Mouse (Mus musculus): Measurements from ENCODE around the gene Sh2d1b2.
A peak's percentile ranks its signal among the peaks of the same experiment; 100 is the strongest.

The Sh2d1b2 gene

GRCm38 (mm10) chr1:170220351-170220750, 12.2 kb upstream of the Sh2d1b2 start:
- DNase-seq (ENCODE audit: low read depth, low spot score), result no peak
- Histone ChIP-seq H3K36me3 (ENCODE audit: control insufficient read depth, insufficient read depth, low read length, poor library complexity, severe bottlenecking) (no peaks in the 10 kb centered on the region), H3K27me3 (ENCODE audit: control insufficient read depth, insufficient read depth, low read length, poor library complexity, severe bottlenecking) (no peaks in the 10 kb centered on the region)

- Histone ChIP-seq H3K36me3 (ENCODE audit: control insufficient read depth, insufficient read depth, low read length, poor library complexity, severe bottlenecking) (no peaks in the 10 kb centered on the region), H3K27me3 (ENCODE audit: control insufficient read depth, insufficient read depth, low read length, poor library complexity, severe bottlenecking) (no peaks in the 10 kb centered on the region)
- no peak for DNase-seq (ENCODE audit: low read depth, low spot score)
Observed at GRCm38 (mm10) chr1:170223276-170223675, 9.3 kb upstream of the Sh2d1b2 start.

- DNase-seq (ENCODE audit: low read depth, low spot score), result no peak
- Histone ChIP-seq H3K36me3 (ENCODE audit: control insufficient read depth, insufficient read depth, low read length, poor library complexity, severe bottlenecking) (no peaks in the 10 kb centered on the region), H3K27me3 (ENCODE audit: control insufficient read depth, insufficient read depth, low read length, poor library complexity, severe bottlenecking) (no peaks in the 10 kb centered on the region)
Observed at GRCm38 (mm10) chr1:170245016-170245415, 12.5 kb downstream of the Sh2d1b2 start.

- Histone ChIP-seq H3K36me3 (ENCODE audit: control insufficient read depth, insufficient read depth, low read length, poor library complexity, severe bottlenecking) (no peaks in the 10 kb centered on the region), H3K27me3 (ENCODE audit: control insufficient read depth, insufficient read depth, low read length, poor library complexity, severe bottlenecking) (no peaks in the 10 kb centered on the region)
- no peak for DNase-seq (ENCODE audit: low read depth, low spot score)
Observed at GRCm38 (mm10) chr1:170254893-170255559, 22.5 kb downstream of the Sh2d1b2 start.

- no peaks in the 10 kb centered on the region for H3K27me3 ChIP-seq (ENCODE audit: control insufficient read depth, insufficient read depth, low read length, poor library complexity, severe bottlenecking)
- DNase-seq (ENCODE audit: low read depth, low spot score), result peak; percentile 84
Observed at GRCm38 (mm10) chr1:170255560-170255910, 23.0 kb downstream of the Sh2d1b2 start.

GRCm38 (mm10) chr1:170270281-170270680, 37.7 kb downstream of the Sh2d1b2 start:
- no peaks in the 10 kb centered on the region for H3K36me3 ChIP-seq (ENCODE audit: control insufficient read depth, insufficient read depth, low read length, poor library complexity, severe bottlenecking)
- no peaks in the 10 kb centered on the region for H3K27me3 ChIP-seq (ENCODE audit: control insufficient read depth, insufficient read depth, low read length, poor library complexity, severe bottlenecking)
- no peak for DNase-seq (ENCODE audit: low read depth, low spot score)

More at GRCm38 (mm10) chr1:170255560-170255910, 23.0 kb downstream of the Sh2d1b2 start:
- no peaks in the 10 kb centered on the region for H3K36me3 ChIP-seq (ENCODE audit: control insufficient read depth, insufficient read depth, low read length, poor library complexity, severe bottlenecking)

GRCm38 (mm10) chr1:170270696-170271095, 38.1 kb downstream of the Sh2d1b2 start:
- DNase-seq (ENCODE audit: low read depth, low spot score), result peak; percentile 9
- Histone ChIP-seq H3K36me3 (ENCODE audit: control insufficient read depth, insufficient read depth, low read length, poor library complexity, severe bottlenecking) (no peaks in the 10 kb centered on the region), H3K27me3 (ENCODE audit: control insufficient read depth, insufficient read depth, low read length, poor library complexity, severe bottlenecking) (no peaks in the 10 kb centered on the region)

- H3K36me3 ChIP-seq (ENCODE audit: control insufficient read depth, insufficient read depth, low read length, poor library complexity, severe bottlenecking), result no peaks in the 10 kb centered on the region
- no peak for DNase-seq (ENCODE audit: low read depth, low spot score)
- no peaks in the 10 kb centered on the region for H3K27me3 ChIP-seq (ENCODE audit: control insufficient read depth, insufficient read depth, low read length, poor library complexity, severe bottlenecking)
Observed at GRCm38 (mm10) chr1:170273252-170273651, 40.7 kb downstream of the Sh2d1b2 start.

GRCm38 (mm10) chr1:170277016-170277415, 44.5 kb downstream of the Sh2d1b2 start, which contains the start of gene Sh2d1b1:
Sh2d1b1 (plus strand) TSS chr1:170277320.
- DNase-seq (ENCODE audit: low read depth, low spot score), result peak; percentile 3
- Histone ChIP-seq H3K36me3 (ENCODE audit: control insufficient read depth, insufficient read depth, low read length, poor library complexity, severe bottlenecking) (no peaks in the 10 kb centered on the region), H3K27me3 (ENCODE audit: control insufficient read depth, insufficient read depth, low read length, poor library complexity, severe bottlenecking) (no peaks in the 10 kb centered on the region)

GRCm38 (mm10) chr1:170282415-170283129, 50.0 kb downstream of the Sh2d1b2 start:
- no peaks in the 10 kb centered on the region for H3K27me3 ChIP-seq (ENCODE audit: control insufficient read depth, insufficient read depth, low read length, poor library complexity, severe bottlenecking)
- no peaks in the 10 kb centered on the region for H3K36me3 ChIP-seq (ENCODE audit: control insufficient read depth, insufficient read depth, low read length, poor library complexity, severe bottlenecking)
- DNase-seq (ENCODE audit: low read depth, low spot score), result peak; percentile 3

- H3K27me3 ChIP-seq (ENCODE audit: control insufficient read depth, insufficient read depth, low read length, poor library complexity, severe bottlenecking), result no peaks in the 10 kb centered on the region
- H3K36me3 ChIP-seq (ENCODE audit: control insufficient read depth, insufficient read depth, low read length, poor library complexity, severe bottlenecking), result no peaks in the 10 kb centered on the region
- DNase-seq (ENCODE audit: low read depth, low spot score), result no peak
Observed at GRCm38 (mm10) chr1:170292239-170292951, 59.8 kb downstream of the Sh2d1b2 start.

- DNase-seq (ENCODE audit: low read depth, low spot score), result no peak
- H3K36me3 ChIP-seq (ENCODE audit: control insufficient read depth, insufficient read depth, low read length, poor library complexity, severe bottlenecking), result no peaks in the 10 kb centered on the region
Observed at GRCm38 (mm10) chr1:170293257-170293656, 60.7 kb downstream of the Sh2d1b2 start.

GRCm38 (mm10) chr1:170294786-170295570, 62.4 kb downstream of the Sh2d1b2 start:
- Histone ChIP-seq H3K27me3 (ENCODE audit: control insufficient read depth, insufficient read depth, low read length, poor library complexity, severe bottlenecking) (no peaks in the 10 kb centered on the region), H3K36me3 (ENCODE audit: control insufficient read depth, insufficient read depth, low read length, poor library complexity, severe bottlenecking) (no peaks in the 10 kb centered on the region)
- no peak for DNase-seq (ENCODE audit: low read depth, low spot score)

More at GRCm38 (mm10) chr1:170293257-170293656, 60.7 kb downstream of the Sh2d1b2 start:
- no peaks in the 10 kb centered on the region for H3K27me3 ChIP-seq (ENCODE audit: control insufficient read depth, insufficient read depth, low read length, poor library complexity, severe bottlenecking)

GRCm38 (mm10) chr1:170299496-170299895, 66.9 kb downstream of the Sh2d1b2 start:
- no peaks in the 10 kb centered on the region for H3K36me3 ChIP-seq (ENCODE audit: control insufficient read depth, insufficient read depth, low read length, poor library complexity, severe bottlenecking)
- no peak for DNase-seq (ENCODE audit: low read depth, low spot score)
- H3K27me3 ChIP-seq (ENCODE audit: control insufficient read depth, insufficient read depth, low read length, poor library complexity, severe bottlenecking), result no peaks in the 10 kb centered on the region

Data from splenic B cell, adult 2 months (primary cell).